Mouse (Mus musculus) embryonic fibroblast, embryonic 13.5 days (primary cell): ENCODE measurements at regions not wholly inside any gene's neighbourhood (a gene's known extent, or its start where the extent isn't known, plus 50 kb on each side); places are given as distances from the start of the nearest gene placed in this dataset.

Experiments used
- CTCF ChIP-seq: IDR thresholded peaks from 2 replicates; pipeline ENCODE4 v1.5.1; 2011; ENCODE audit warnings: mild to moderate bottlenecking, control low read depth, low read length, moderate library complexity, borderline replicate concordance; ENCODE audit not compliant: insufficient read depth
- POLR2A ChIP-seq: IDR thresholded peaks from 2 replicates; pipeline ENCODE4 v1.6.1; 2011; ENCODE audit warnings: low read depth, mild to moderate bottlenecking, control low read depth, low read length, moderate library complexity

DNA sequence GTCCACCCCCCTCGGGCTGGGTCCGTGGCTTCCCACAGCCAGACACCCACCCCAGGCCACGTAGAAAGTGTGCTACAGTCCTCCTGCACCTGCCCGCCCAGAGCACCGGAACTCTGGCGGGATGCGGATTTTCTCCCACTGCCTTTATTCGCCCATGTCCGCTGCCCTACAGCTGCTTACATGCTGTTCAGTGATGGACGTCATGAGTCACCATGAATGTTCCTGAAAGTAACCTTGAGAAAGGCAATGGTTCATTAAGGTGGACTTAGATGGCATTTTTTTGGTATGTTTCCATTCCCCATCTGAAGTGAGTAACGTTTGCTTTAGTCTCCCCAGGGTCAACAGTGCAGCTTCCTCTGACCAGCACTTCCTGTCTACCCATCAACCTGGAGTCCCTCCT, 497.8 kb downstream of the Dcdc2c start:
- TF ChIP-seq POLR2A (no peak), CTCF (no peak)
